27 mouse cellular contexts compared by ENCODE assay signal in the genomic region with DNA sequence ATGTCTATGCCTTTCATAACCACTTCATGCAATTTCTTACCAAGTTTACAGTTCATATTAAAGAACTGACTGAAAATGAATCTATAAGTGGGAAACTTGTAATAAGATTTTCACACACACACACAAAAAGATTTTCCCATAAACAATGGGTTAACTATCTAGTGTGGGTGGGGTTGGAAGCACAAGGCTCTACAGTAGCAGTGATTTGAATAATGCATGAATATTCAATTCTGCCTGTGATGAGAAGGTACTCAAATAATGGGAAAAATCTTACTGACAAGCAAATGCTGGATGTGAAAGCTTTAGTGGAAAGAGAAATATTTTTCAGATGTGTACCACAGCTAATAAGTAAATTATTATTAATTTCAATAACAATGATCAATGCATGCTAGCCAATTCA.
DNase-seq lines count a peak whose midpoint lies in the region; ATAC-seq and TF ChIP-seq lines count a peak whose summit lies in the region.
"Had no signal": no experiment of that assay in that cellular context is flagged by ENCODE, and none has a peak within 500 bp of the region (broad histone marks: within the 10 kb centered on the region; RNA-seq: fewer than 3 reads in every experiment).

No protein-coding gene starts in this region.

- H3K27ac ChIP-seq in forebrain, embryonic 14.5 days (ENCODE audit: low read depth, low read length), result no peak overlapping the region
- no peak overlapping the region for H3K27ac ChIP-seq in forebrain, embryonic 15.5 days (replicated peaks)
- H3K27ac ChIP-seq in midbrain, embryonic 11.5 days (ENCODE audit: low read depth, low read length), result no peak overlapping the region
- H3K27ac ChIP-seq in midbrain, embryonic 16.5 days (ENCODE audit: low read length), result no peak overlapping the region
- H3K27ac ChIP-seq: embryonic facial prominence, embryonic 12.5 days; embryonic facial prominence, embryonic 15.5 days; heart, adult 2 months; heart, embryonic 10.5 days; heart, embryonic 13.5 days; hindbrain, embryonic 12.5 days; hindbrain, embryonic 15.5 days had no signal

- H3K4me2 ChIP-seq in forebrain, embryonic 14.5 days (ENCODE audit: low read length), result no peak overlapping the region
- H3K4me2 ChIP-seq in forebrain, embryonic 15.5 days (replicated peaks), result no peak overlapping the region
- H3K4me2 ChIP-seq in midbrain, embryonic 11.5 days, result no peak overlapping the region
- no peak overlapping the region for H3K4me2 ChIP-seq in midbrain, embryonic 16.5 days (ENCODE audit: low read length)
- H3K4me2 ChIP-seq: embryonic facial prominence, embryonic 12.5 days; embryonic facial prominence, embryonic 15.5 days; heart, embryonic 13.5 days; hindbrain, embryonic 12.5 days; hindbrain, embryonic 15.5 days had no signal

- DNase-seq in forebrain, embryonic 14.5 days (ENCODE audit: low spot score), result peak; percentile 47
- DNase-seq in midbrain, embryonic 11.5 days (ENCODE audit: low spot score, missing footprints), result peak; percentile 49
- peak; percentile 51 for DNase-seq in brain, embryonic 14.5 days (ENCODE audit: low read depth)
- no peak for DNase-seq in heart, postnatal 4 days
- DNase-seq: adrenal gland, postnatal 10 days; adrenal gland, postnatal 36 days; B cell, adult 2 months; cerebellum, adult 11 months; cerebellum, adult 2 months; cerebellum, adult 9-11 months; cerebellum, postnatal 25 days; gastrocnemius, postnatal 10 days; gastrocnemius, postnatal 36 days; heart, adult 2 months; heart, postnatal 14 days had no signal

- H3K36me3 ChIP-seq in forebrain, embryonic 14.5 days (ENCODE audit: control insufficient read depth, insufficient read depth, low read length), result no peaks in the 10 kb centered on the region
- H3K36me3 ChIP-seq in forebrain, embryonic 15.5 days, result no peaks in the 10 kb centered on the region
- H3K36me3 ChIP-seq in midbrain, embryonic 11.5 days (ENCODE audit: control insufficient read depth, insufficient read depth, low read length), result no peaks in the 10 kb centered on the region
- no peaks in the 10 kb centered on the region for H3K36me3 ChIP-seq in midbrain, embryonic 16.5 days (ENCODE audit: control insufficient read depth, insufficient read depth, low read length)
- H3K36me3 ChIP-seq: embryonic facial prominence, embryonic 12.5 days; embryonic facial prominence, embryonic 15.5 days; G1E; heart, embryonic 10.5 days; heart, embryonic 13.5 days; hindbrain, embryonic 12.5 days; hindbrain, embryonic 15.5 days had no signal

- no peak for TF ChIP-seq POLR2A in brain, embryonic 14.5 days (IDR thresholded peaks at IDR 0.05; ENCODE audit: borderline replicate concordance, extremely low read depth, insufficient read depth, insufficient read length, poor library complexity, severe bottlenecking)

- no peak overlapping the region for H3K9ac ChIP-seq in forebrain, embryonic 14.5 days (ENCODE audit: low read length)
- H3K9ac ChIP-seq in forebrain, embryonic 15.5 days (replicated peaks), result no peak overlapping the region
- H3K9ac ChIP-seq in midbrain, embryonic 11.5 days (ENCODE audit: low read length), result no peak overlapping the region
- H3K9ac ChIP-seq in midbrain, embryonic 16.5 days (ENCODE audit: low read depth, low read length), result no peak overlapping the region
- H3K9ac ChIP-seq: embryonic facial prominence, embryonic 12.5 days; embryonic facial prominence, embryonic 15.5 days; heart, embryonic 13.5 days; hindbrain, embryonic 12.5 days; hindbrain, embryonic 15.5 days had no signal

- no peaks in the 10 kb centered on the region for H3K27me3 ChIP-seq in forebrain, embryonic 14.5 days (replicated peaks; ENCODE audit: control insufficient read depth, insufficient read depth, low read length)
- H3K27me3 ChIP-seq in forebrain, embryonic 15.5 days, result no peaks in the 10 kb centered on the region
- H3K27me3 ChIP-seq in midbrain, embryonic 11.5 days (ENCODE audit: control insufficient read depth, insufficient read depth, low read length), result no peaks in the 10 kb centered on the region
- no peaks in the 10 kb centered on the region for H3K27me3 ChIP-seq in midbrain, embryonic 16.5 days (ENCODE audit: control insufficient read depth, insufficient read depth, low read depth, low read length)
- H3K27me3 ChIP-seq: CH12.LX; embryonic facial prominence, embryonic 12.5 days; embryonic facial prominence, embryonic 15.5 days; heart, embryonic 13.5 days; hindbrain, embryonic 12.5 days; hindbrain, embryonic 15.5 days; Patski had no signal

- peaks cover 8% of the 10 kb centered on the region; the same call in 1 of the 2 replicates for H3K4me1 ChIP-seq in forebrain, embryonic 14.5 days (ENCODE audit: control insufficient read depth, insufficient read depth, low read length)
- 0 out of 2 replicates have a peak, but pooled peaks cover 10% of the 10 kb centered on the region for H3K4me1 ChIP-seq in forebrain, embryonic 15.5 days
- H3K4me1 ChIP-seq in midbrain, embryonic 11.5 days (ENCODE audit: control insufficient read depth, insufficient read depth, low read length), result no peaks in the 10 kb centered on the region
- H3K4me1 ChIP-seq in midbrain, embryonic 16.5 days (ENCODE audit: control insufficient read depth, insufficient read depth, low read length), result no peaks in the 10 kb centered on the region
- H3K4me1 ChIP-seq: embryonic facial prominence, embryonic 12.5 days; embryonic facial prominence, embryonic 15.5 days; heart, embryonic 10.5 days; heart, embryonic 13.5 days; hindbrain, embryonic 12.5 days; hindbrain, embryonic 15.5 days had no signal

- H3K9me3 ChIP-seq in forebrain, embryonic 14.5 days (replicated peaks; ENCODE audit: control insufficient read depth, low read length), result no peaks in the 10 kb centered on the region
- H3K9me3 ChIP-seq in forebrain, embryonic 15.5 days, result no peaks in the 10 kb centered on the region
- H3K9me3 ChIP-seq in midbrain, embryonic 11.5 days (ENCODE audit: control insufficient read depth, low read length), result no peaks in the 10 kb centered on the region
- H3K9me3 ChIP-seq in midbrain, embryonic 16.5 days (replicated peaks; ENCODE audit: control insufficient read depth, low read length, poor library complexity, severe bottlenecking), result no peaks in the 10 kb centered on the region
- H3K9me3 ChIP-seq: embryonic facial prominence, embryonic 12.5 days; embryonic facial prominence, embryonic 15.5 days; G1E; heart, embryonic 10.5 days; heart, embryonic 13.5 days; hindbrain, embryonic 12.5 days; hindbrain, embryonic 15.5 days had no signal

- ATAC-seq in forebrain, embryonic 14.5 days, result peak; percentile 68; the same call in 1 of the 2 replicates
- ATAC-seq in forebrain, embryonic 15.5 days (replicated peaks), result no peak
- no peak for ATAC-seq in midbrain, embryonic 11.5 days (ENCODE audit: low FRiP score)
- no peak for ATAC-seq in midbrain, embryonic 16.5 days
- ATAC-seq: intestine, postnatal 0 days; Patski had no signal

- H3K4me3 ChIP-seq in forebrain, embryonic 14.5 days (ENCODE audit: low read depth, low read length), result no peak overlapping the region
- no peak overlapping the region for H3K4me3 ChIP-seq in forebrain, embryonic 15.5 days
- no peak overlapping the region for H3K4me3 ChIP-seq in midbrain, embryonic 11.5 days (ENCODE audit: low read depth, low read length)
- no peak overlapping the region for H3K4me3 ChIP-seq in midbrain, embryonic 16.5 days (ENCODE audit: low read depth, low read length)
- H3K4me3 ChIP-seq: embryonic facial prominence, embryonic 12.5 days; embryonic facial prominence, embryonic 15.5 days; heart, adult 2 months; heart, embryonic 10.5 days; heart, embryonic 13.5 days; hindbrain, embryonic 12.5 days; hindbrain, embryonic 15.5 days had no signal

- TF ChIP-seq CTCF in brain, embryonic 14.5 days (IDR thresholded peaks at IDR 0.05; ENCODE audit: borderline replicate concordance, extremely low read depth, insufficient read depth, insufficient read length), result no peak
